Mouse (Mus musculus): ENCODE measurements around the gene Uap1l1.
A peak's percentile ranks its signal among the peaks of the same experiment; 100 is the strongest.

GRCm38 (mm10) chr2:25318971-25319773 is 46.3 kb downstream of the Uap1l1 start, which contains the start of gene Grin1:
- TF ChIP-seq CTCF (IDR thresholded peaks at IDR 0.05; ENCODE audit: borderline replicate concordance, extremely low read depth, insufficient read depth, insufficient read length) (no peak), POLR2A (IDR thresholded peaks at IDR 0.05; ENCODE audit: borderline replicate concordance, extremely low read depth, insufficient read depth, insufficient read length, poor library complexity, severe bottlenecking) (peak; percentile 27; the same call in 1 of the 2 replicates)

Data from brain, embryonic 14.5 days (tissue).